Mouse (Mus musculus) embryonic facial prominence, embryonic 11.5 days (tissue): ENCODE data around the gene Shisa5. TPM values are rescaled to one million over a fixed set of nuclear protein-coding genes. Genes with fewer than 3 reads are reported as not detected.

Experiments used
- ATAC-seq: fragments of 200-750 bp; cut with Nextera tagmentation; replicated peaks from 2 replicates; pipeline ENCODE4 v1.8.0; 2017; ENCODE audit warnings: low read depth; ENCODE audit not compliant: insufficient number of reproducible peaks, low FRiP score, low TSS enrichment
- DNase-seq: peaks from one replicate; pipeline ENCODE4 v3.0.0-alpha.2; 2015; ENCODE audit warnings: low spot score
- H3K27ac ChIP-seq: fragments of 300-500 bp; sonication (generic); replicated peaks from 2 replicates; pipeline ENCODE4 v1.5.1; 2014; ENCODE audit warnings: mild to moderate bottlenecking, low read depth, low read length, control low read depth
- H3K27me3 ChIP-seq: fragments of 300-500 bp; sonication (generic); 2 replicates; pipeline ENCODE4 v1.6.1; 2014; ENCODE audit warnings: mild to moderate bottlenecking, low read length, moderate library complexity, mixed read lengths; ENCODE audit not compliant: control insufficient read depth, insufficient read depth
- H3K36me3 ChIP-seq: fragments of 300-500 bp; sonication (generic); replicated peaks from 2 replicates; pipeline ENCODE4 v1.6.1; 2014; ENCODE audit warnings: low read depth, mild to moderate bottlenecking, low read length, moderate library complexity, mixed read lengths; ENCODE audit not compliant: control insufficient read depth, insufficient read depth
- H3K4me1 ChIP-seq: fragments of 300-500 bp; sonication (generic); 2 replicates; pipeline ENCODE4 v1.6.1; 2014; ENCODE audit warnings: low read length, mixed read lengths; ENCODE audit not compliant: control insufficient read depth, insufficient read depth
- H3K4me2 ChIP-seq: fragments of 300-500 bp; sonication (generic); 2 replicates; pipeline ENCODE4 v1.6.1; 2014; ENCODE audit warnings: low read depth, mild to moderate bottlenecking, control low read depth, low read length, moderate library complexity
- H3K4me3 ChIP-seq: fragments of 300-500 bp; sonication (generic); 2 replicates; pipeline ENCODE4 v1.5.1; 2014; ENCODE audit warnings: low read depth, low read length, control low read depth
- H3K9ac ChIP-seq: fragments of 300-500 bp; sonication (generic); replicated peaks from 2 replicates; pipeline ENCODE4 v1.6.1; 2014; ENCODE audit warnings: mild to moderate bottlenecking, control low read depth, low read length
- H3K9me3 ChIP-seq: fragments of 300-500 bp; sonication (generic); replicated peaks from 2 replicates; pipeline ENCODE4 v1.6.1; 2016; ENCODE audit warnings: mild to moderate bottlenecking, low read length, inconsistent platforms, mixed read lengths; ENCODE audit not compliant: control insufficient read depth
- WGBS: fragments of 180-500 bp; shearing (Covaris S2); extraction: QIAGEN DNeasy Blood & Tissue Kit; methylation state at CpG from one replicate; pipeline ENCODE4 v1.1.7; 2014; 5-methylcytosine and 5-hydroxymethylcytosine counted together
- polyA plus RNA-seq: library from polyadenylated mRNA; unstranded; fragments of >200 nt; fragmentation: Nextera tagmentation; extraction: Ambion mirVana; gene quantifications from 2 replicates; pipeline ENCODE4 v1.2.1, GENCODE M21; 2014

Shisa5 gene
- polyA plus RNA-seq, 1 experiment from 2014 or later: 33.2 TPM

DNA sequence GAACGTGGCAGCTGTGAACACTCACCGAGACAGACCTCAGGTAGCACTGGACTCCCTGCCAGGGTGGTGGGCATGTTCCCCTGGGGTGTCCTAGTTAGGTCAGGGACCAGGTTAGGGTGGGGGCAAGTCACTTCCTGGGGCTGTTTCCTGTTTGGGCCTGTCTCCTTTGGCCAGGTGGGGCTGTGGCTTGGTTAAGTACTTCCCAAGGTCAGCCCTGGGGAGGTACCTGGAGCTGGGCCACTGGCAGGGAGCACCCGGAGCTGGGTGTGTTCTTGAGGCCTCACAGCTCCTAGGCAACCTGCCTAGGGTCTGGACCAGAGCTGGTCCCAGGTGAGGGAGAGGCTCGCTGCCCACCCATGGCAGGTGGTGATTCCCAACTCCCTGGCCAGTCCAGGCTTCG, 9.4 kb upstream of the Shisa5 start:
- Histone ChIP-seq H3K4me2 (no peak overlapping the region), H3K9me3 (no peaks in the 10 kb centered on the region), H3K27me3 (no peaks in the 10 kb centered on the region), H3K27ac (no peak overlapping the region), H3K9ac (no peak overlapping the region), H3K36me3 (no peaks in the 10 kb centered on the region), H3K4me1 (no peaks in the 10 kb centered on the region), H3K4me3 (no peak overlapping the region)
- 76% methylated on average over 5 of the region's 5 CpGs for WGBS
- DNase-seq (no peak), ATAC-seq (no peak)

DNA sequence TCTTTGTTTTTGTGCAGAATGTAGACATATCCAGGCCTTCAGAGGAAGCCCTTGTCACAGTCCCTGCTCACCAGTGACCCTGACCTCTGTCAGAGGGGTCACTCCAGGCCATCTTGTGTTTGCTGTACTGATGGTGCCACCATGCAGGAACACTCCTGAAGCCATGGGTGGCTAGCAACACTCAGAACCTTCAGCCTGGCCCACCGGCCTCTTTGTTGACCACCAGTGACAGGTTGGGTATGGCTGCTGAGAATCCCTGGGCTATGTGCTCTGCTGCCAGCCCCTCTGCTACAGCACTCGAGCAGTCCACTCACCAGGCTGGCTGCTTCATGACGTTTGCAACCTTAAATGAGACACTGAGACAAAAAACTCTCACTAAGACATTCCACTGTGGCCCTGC, 8.1 kb upstream of the Shisa5 start:
- WGBS: 69% methylated on average over 3 of the region's 3 CpGs

DNA sequence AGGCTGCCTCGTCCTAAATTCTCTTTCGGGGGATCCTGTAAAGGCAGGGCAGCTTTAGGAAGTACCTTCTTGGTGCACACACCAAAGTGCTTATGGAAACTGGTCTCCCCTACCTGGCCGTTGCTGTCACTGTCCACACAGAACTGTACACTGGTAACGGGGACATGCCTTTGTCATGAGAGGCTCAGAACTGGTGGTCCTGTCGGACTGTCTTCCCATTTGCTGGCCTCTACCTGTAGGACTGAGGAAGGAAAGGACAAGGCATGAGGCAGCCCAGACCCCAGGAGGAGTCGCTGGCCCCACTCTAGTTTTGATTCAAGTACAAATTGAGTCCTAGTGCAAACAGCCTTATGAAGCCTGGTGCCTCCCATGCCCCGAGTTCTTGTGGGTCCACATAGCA, 7.4 kb upstream of the Shisa5 start:
- H3K9me3 ChIP-seq: no peaks in the 10 kb centered on the region
- ATAC-seq (no peak), DNase-seq (no peak)
- H3K4me2 ChIP-seq: no peak overlapping the region
- no peaks in the 10 kb centered on the region for H3K36me3 ChIP-seq
- H3K4me3 ChIP-seq: no peak overlapping the region
- H3K9ac ChIP-seq: no peak overlapping the region
- no peaks in the 10 kb centered on the region for H3K27me3 ChIP-seq
- 92% methylated on average over 7 of the region's 7 CpGs for WGBS
- no peaks in the 10 kb centered on the region for H3K4me1 ChIP-seq
- H3K27ac ChIP-seq: no peak overlapping the region

More for the DNA sequence above, 8.1 kb upstream of the Shisa5 start:
- ATAC-seq (no peak), DNase-seq (no peak)
- H3K4me1 ChIP-seq: no peaks in the 10 kb centered on the region
- H3K27me3 ChIP-seq: no peaks in the 10 kb centered on the region
- H3K9me3 ChIP-seq: no peaks in the 10 kb centered on the region
- no peak overlapping the region for H3K27ac ChIP-seq
- no peak overlapping the region for H3K4me3 ChIP-seq
- no peaks in the 10 kb centered on the region for H3K36me3 ChIP-seq
- no peak overlapping the region for H3K9ac ChIP-seq
- no peak overlapping the region for H3K4me2 ChIP-seq

DNA sequence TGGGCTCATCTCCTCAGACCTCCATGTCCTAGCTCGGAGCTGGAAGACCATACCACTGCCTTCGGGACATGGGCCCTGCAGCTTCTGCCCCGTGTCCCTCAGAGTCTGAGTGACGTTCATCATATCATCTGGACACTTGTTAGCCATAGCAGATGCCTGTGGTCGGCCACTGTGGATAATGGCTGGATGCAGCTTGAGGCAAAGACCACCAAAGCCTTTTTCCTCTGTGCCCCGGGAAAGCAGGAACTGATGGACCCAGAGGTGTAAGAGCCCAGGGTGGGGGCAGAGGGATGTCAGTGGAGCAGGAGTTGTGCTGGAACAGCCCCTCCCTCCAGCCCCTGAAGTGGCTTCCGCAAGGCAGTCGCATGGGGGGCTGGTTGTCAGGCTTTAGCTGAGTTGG, 6.7 kb upstream of the Shisa5 start:
- WGBS: 87% methylated on average over 8 of the region's 8 CpGs
- Histone ChIP-seq H3K9me3 (no peaks in the 10 kb centered on the region), H3K4me1 (no peaks in the 10 kb centered on the region), H3K4me2 (no peak overlapping the region), H3K36me3 (no peaks in the 10 kb centered on the region), H3K27me3 (no peaks in the 10 kb centered on the region), H3K27ac (no peak overlapping the region), H3K4me3 (no peak overlapping the region), H3K9ac (no peak overlapping the region)
- ATAC-seq: no peak
- DNase-seq: no peak

- Histone ChIP-seq H3K9ac (no peak overlapping the region), H3K9me3 (no peaks in the 10 kb centered on the region), H3K27me3 (no peaks in the 10 kb centered on the region), H3K36me3 (no peaks in the 10 kb centered on the region), H3K4me3 (no peak overlapping the region), H3K4me2 (no peak overlapping the region), H3K4me1 (no peaks in the 10 kb centered on the region), H3K27ac (no peak overlapping the region)
- 87% methylated on average over 6 of the region's 6 CpGs for WGBS
- no peak for ATAC-seq
- no peak for DNase-seq
Measured at GRCm38 (mm10) chr9:109032435-109032834, 5.9 kb upstream of the Shisa5 start.

GRCm38 (mm10) chr9:109038901-109039364, 568 bp downstream of the Shisa5 start:
- Histone ChIP-seq H3K4me1 (no peaks in the 10 kb centered on the region), H3K36me3 (no peaks in the 10 kb centered on the region), H3K9ac (peak overlapping the region; percentile 68), H3K27ac (no peak overlapping the region), H3K4me2 (peak overlapping the region; percentile 65), H3K27me3 (no peaks in the 10 kb centered on the region), H3K9me3 (no peaks in the 10 kb centered on the region), H3K4me3 (peak overlapping the region; percentile 53)
- DNase-seq: no peak
- ATAC-seq: peak; percentile 63; the same call in 1 of the 2 replicates
- WGBS: 12% methylated on average over 8 of the region's 8 CpGs

- no peak for ATAC-seq
- H3K4me2 ChIP-seq: no peak overlapping the region
- DNase-seq: no peak
- WGBS: 78% methylated on average over 4 of the region's 4 CpGs
- H3K4me1 ChIP-seq: no peaks in the 10 kb centered on the region
- no peaks in the 10 kb centered on the region for H3K36me3 ChIP-seq
- no peak overlapping the region for H3K4me3 ChIP-seq
- H3K9ac ChIP-seq: no peak overlapping the region
- H3K27me3 ChIP-seq: no peaks in the 10 kb centered on the region
- H3K27ac ChIP-seq: no peak overlapping the region
- H3K9me3 ChIP-seq: no peaks in the 10 kb centered on the region
Measured at GRCm38 (mm10) chr9:109039681-109040080, 1.3 kb downstream of the Shisa5 start.

GRCm38 (mm10) chr9:109040216-109040615, 1.9 kb downstream of the Shisa5 start:
- Histone ChIP-seq H3K4me1 (no peaks in the 10 kb centered on the region), H3K9me3 (no peaks in the 10 kb centered on the region), H3K4me3 (no peak overlapping the region), H3K9ac (no peak overlapping the region), H3K36me3 (no peaks in the 10 kb centered on the region), H3K27ac (no peak overlapping the region), H3K27me3 (no peaks in the 10 kb centered on the region), H3K4me2 (no peak overlapping the region)
- WGBS: 83% methylated on average over 8 of the region's 8 CpGs
- ATAC-seq (no peak; the same call in 1 of the 2 replicates), DNase-seq (no peak)
